Mouse (Mus musculus) MEL (cell line): ENCODE measurements around the gene 2210011C24Rik.

Source experiments
- CHD2 ChIP-seq: IDR thresholded peaks from 2 replicates; pipeline ENCODE4 v1.6.1; 2011; ENCODE audit warnings: low read length, improper control_type of control experiment
- CTCF ChIP-seq, 3 experiments: IDR thresholded peaks in 2 of 3; conservative IDR thresholded peaks in 1 of 3; 2 replicates each; pipeline ENCODE4 v1.5.1; 2011 to 2012; ENCODE audit warnings: low read length in 3 of 3, low read depth in 2 of 3, mild to moderate bottlenecking in 2 of 3, improper control_type of control experiment in 1 of 3, inconsistent platforms in 1 of 3, mixed read lengths in 1 of 3, moderate library complexity in 1 of 3; ENCODE audit not compliant: control insufficient read depth in 1 of 3, insufficient read depth in 1 of 3, poor library complexity in 1 of 3, severe bottlenecking in 1 of 3
- E2F4 ChIP-seq: IDR thresholded peaks from 2 replicates; pipeline ENCODE4 v1.6.1; 2011; ENCODE audit warnings: low read depth, low read length, improper control_type of control experiment, borderline replicate concordance
- GATA1 ChIP-seq: IDR thresholded peaks from 2 replicates; pipeline ENCODE4 v1.6.1; 2011; ENCODE audit warnings: low read depth, low read length, improper control_type of control experiment
- POLR2A ChIP-seq, 2 experiments: IDR thresholded peaks; 2 replicates each; pipeline ENCODE4 v1.6.1; 2011 to 2012; ENCODE audit warnings: low read length in 2 of 2, mild to moderate bottlenecking in 2 of 2, control low read depth in 1 of 2, improper control_type of control experiment in 1 of 2, low read depth in 1 of 2, moderate library complexity in 1 of 2; ENCODE audit not compliant: control insufficient read depth in 1 of 2, insufficient read depth in 1 of 2, poor library complexity in 1 of 2
- USF1 ChIP-seq: IDR thresholded peaks from 2 replicates; pipeline ENCODE4 v1.6.1; 2014; ENCODE audit warnings: low read depth, mild to moderate bottlenecking, inconsistent platforms, low read length, improper control_type of control experiment, moderate library complexity
- ZNF384 ChIP-seq: IDR thresholded peaks from 2 replicates; pipeline ENCODE4 v1.6.1; 2012; ENCODE audit warnings: low read depth, mild to moderate bottlenecking, inconsistent platforms, low read length, improper control_type of control experiment

GRCm38 (mm10) chr8:84053229-84053628 lies 41.3 kb upstream of the 2210011C24Rik start:
- no peak for TF ChIP-seq E2F4
- TF ChIP-seq GATA1: peak; percentile 23; the same call in 1 of the 2 replicates
- no peak for TF ChIP-seq USF1
- peak; percentile 19 to 57 (median 51) for TF ChIP-seq CTCF (IDR thresholded peaks at IDR 0.05 in 2 of 3, conservative IDR thresholded peaks at IDR 0.05 in 1 of 3; ENCODE audit: control insufficient read depth in 1 of 3, insufficient read depth in 1 of 3, low read depth in 2 of 3, low read length in 3 of 3, poor library complexity in 1 of 3, severe bottlenecking in 1 of 3)
- TF ChIP-seq POLR2A (IDR thresholded peaks at IDR 0.05; ENCODE audit: control insufficient read depth in 1 of 2, insufficient read depth in 1 of 2, low read depth in 1 of 2, low read length in 2 of 2, poor library complexity in 1 of 2): no peak
- TF ChIP-seq ZNF384: no peak
- no peak for TF ChIP-seq CHD2
